Mouse (Mus musculus): ENCODE measurements at regions not wholly inside any gene's neighbourhood (a gene's known extent, or its start where the extent isn't known, plus 50 kb on each side); places are given as distances from the start of the nearest gene placed in this dataset.

DNA sequence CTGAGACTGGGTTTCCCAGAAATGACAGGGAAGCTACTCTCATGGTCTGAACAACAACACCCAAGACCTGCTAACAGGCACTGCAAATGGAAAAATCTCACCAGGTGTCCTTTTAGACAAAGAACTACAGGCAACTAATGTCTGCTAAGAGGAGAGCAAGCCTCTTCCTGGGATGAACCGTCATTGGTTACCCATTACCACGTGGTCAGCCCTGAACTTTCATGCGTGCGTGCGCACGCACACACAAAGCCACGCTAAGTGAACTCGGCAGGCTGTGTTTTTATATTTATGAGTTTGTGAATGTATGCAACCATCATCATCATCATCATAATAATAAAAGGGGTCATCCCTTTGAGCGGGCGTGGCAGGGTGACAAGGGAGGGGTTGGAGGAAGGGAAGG lies 315.0 kb upstream of the Tbx3 start:
- TF ChIP-seq MAX (IDR thresholded peaks at IDR 0.05; ENCODE audit: low read depth) (no peak), POLR2A (IDR thresholded peaks at IDR 0.05; ENCODE audit: insufficient read length, low read depth) (no peak), POLR2AphosphoS2 (IDR thresholded peaks at IDR 0.05; ENCODE audit: insufficient read length, low read depth) (no peak), TCF12 (IDR thresholded peaks at IDR 0.05; ENCODE audit: insufficient read depth, poor library complexity, severe bottlenecking) (no peak), REST (IDR thresholded peaks at IDR 0.05; ENCODE audit: insufficient read depth, insufficient read length) (no peak), USF1 (IDR thresholded peaks at IDR 0.05; ENCODE audit: low read depth) (no peak)
